Mouse (Mus musculus): ENCODE results near the gene Rack1. TPM values are rescaled to one million over a fixed set of nuclear protein-coding genes. Genes with fewer than 3 reads are reported as not detected.
A peak's percentile ranks its signal among the peaks of the same experiment; 100 is the strongest.
"Not testable (repeated sequence)": the region's sequence is repeated elsewhere in the genome, so short reads cannot be mapped to it uniquely, and the experiment has no call there.

Gene Rack1
- total RNA-seq, 2 experiments from 2014 or later, result 385 to 411 TPM

DNA sequence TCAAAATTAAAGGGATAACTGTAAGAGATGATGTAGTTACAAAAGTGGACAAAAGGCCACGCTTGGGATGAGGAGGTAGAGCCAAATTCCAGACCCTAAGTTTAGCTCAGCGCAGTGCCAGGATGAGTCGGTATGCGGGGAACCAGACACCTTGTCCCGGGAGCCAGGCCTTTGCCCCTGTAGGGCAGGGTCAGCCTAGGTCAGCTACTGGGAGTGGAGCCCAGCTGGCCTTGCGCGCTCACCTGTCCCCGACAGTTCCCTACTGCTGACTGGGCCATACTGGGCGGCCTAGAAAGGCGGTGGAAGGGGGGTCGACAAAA, 36.8 kb downstream of the Rack1 start:
- DNase-seq, result no peak
- intact Hi-C loops (cut with DNase I), result no loop called here

DNA sequence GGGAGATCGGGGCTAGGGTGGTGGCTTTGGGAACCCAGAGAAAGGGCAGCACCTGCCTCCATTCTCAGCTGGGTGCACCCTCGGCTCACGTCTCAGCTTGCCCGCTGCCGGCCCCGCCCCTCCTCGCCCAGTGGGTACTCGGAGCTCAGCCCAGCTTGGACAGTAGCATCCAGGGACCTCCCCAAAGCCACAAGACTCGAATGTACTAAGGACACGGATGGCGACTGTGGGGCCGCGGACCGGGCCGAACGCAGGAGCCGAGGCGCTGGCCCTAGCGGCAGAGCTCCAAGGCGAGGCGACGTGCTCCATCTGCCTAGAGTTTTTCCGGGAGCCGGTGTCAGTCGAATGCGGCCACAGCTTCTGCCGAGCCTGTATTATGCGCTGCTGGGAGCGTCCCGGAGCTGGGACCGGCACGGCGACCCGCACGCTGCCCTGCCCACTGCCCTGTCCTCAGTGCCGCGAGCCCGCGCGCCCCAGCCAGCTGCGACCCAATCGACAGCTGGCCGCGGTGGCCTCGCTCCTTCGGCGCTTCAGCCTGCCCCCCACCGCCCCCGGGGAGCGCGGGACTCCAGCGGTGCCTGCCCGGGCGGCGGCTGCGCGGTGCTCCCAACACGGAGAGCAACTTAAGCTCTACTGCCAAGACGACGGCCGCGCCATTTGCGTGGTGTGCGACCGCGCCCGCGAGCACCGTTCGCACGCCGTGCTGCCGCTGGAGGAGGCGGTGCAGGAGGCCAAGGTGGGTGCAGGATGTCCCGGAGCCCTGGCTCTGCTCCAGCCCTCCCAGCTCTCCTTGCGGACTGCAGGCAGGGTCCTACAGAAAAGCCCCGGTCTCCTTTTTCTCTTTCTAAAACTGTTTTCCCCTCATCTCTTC, 37.4 kb downstream of the Rack1 start:
- intact Hi-C loops (cut with DNase I), result no loop called here
- DNase-seq, result peak; percentile 72 to 76

DNA sequence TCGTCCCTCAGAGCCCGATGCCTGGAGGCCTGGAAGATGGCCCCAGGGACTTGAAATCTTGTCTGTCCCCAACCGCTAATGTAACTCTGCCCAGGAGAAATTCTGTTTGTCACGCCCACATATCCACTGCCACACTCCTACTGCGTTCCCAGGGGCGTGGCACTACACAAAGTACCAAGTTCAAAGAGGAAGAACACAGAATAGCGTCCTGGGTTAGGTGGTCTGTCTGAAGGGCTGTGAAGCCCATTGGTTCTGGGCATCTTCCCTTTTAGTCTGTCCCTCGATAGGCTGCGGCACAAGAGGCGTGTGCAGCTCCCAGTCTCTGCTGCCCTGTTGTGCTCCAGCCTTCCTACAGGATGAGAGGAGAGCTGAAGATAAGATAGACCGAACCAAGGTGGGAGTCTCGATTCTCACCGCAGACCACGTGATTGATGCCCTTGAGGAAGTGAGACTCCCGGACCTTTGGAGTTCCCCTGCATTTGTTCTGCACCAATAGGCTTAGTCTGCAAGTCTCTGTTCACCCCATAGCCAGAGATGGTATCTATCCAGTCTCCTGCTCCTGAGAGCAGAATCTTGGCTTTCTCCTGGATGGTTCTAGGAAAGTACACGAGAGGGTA, 38.2 kb downstream of the Rack1 start:
- no peak for DNase-seq
- intact Hi-C loops (cut with DNase I), result no loop called here

DNA sequence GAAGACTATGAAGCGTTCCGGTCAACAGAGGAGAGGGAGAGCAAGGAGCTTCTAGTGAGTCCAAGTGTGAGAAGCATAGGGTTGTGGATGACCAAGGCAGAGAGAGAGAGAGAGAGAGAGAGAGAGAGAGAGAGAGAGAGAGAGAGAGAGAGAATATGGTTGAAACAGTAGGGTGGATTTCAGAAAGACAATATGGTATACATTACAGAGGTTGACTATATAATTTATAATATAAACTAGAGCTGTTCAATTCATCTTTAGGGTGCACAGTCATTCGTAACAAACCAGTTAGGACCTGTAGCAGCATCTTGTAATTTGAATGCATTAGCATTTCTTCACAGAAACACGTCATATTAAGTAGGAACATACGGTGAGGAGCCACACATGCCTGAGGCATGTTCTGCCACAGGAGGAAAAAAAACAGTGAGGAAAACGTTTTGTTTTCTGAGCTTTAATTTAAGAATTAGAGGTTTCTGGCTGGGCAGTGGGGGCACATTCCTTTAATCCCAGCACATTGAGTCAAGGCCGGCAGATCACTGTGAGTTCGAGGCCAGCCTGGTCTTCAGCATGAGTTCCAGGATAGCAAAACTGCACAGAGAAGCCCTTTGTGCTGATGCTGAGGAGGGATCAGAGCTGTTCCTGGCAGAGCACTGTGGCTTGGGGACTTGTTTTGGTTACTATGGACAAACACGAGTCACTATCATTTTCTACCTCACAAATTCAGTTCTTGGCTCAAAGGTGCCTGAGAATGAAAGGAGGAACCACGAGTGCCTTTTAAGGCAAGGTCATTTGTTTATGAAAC, 38.9 kb downstream of the Rack1 start:
- no peak for DNase-seq
- intact Hi-C loops (cut with DNase I), result no loop called here

DNA sequence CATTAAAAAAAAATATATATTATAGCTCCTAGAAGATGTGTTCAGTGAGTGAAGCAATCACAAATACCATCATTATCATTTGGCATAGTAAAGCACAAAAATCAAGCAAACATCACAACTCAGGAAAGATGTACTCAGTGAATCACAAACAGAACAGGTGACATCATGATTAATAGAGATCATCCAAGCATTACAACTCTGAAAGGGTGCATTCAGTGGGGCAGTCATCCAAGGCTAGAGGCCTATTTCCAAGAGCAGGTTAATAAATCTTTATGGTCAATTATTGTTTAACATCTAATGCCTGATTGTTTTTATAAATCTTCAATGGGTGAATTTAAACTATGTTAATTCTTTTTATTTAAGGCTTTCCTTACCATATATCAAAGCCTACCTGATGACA, 40.7 kb downstream of the Rack1 start:
- DNase-seq, result no peak
- intact Hi-C loops (cut with DNase I), result no loop called here

DNA sequence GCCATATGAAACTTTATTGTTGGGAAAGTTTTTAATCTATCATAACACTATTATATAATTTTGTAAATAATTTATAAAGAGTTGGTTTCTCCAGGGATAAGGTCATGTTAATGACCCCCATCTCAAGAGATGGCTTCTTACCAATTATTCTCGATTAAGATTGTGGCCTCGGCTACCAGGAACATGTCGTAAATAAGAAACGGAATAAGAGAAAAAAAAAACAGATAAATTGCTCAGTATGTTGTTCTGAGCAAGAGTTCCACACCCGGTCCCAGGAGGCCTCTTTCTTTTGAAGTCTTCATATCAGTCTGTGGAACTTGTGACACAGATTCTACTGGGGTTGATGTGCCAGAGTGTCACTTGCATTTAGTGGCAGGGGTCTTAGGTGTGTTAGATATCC, 41.1 kb downstream of the Rack1 start:
- intact Hi-C loops (cut with DNase I), result no loop called here
- no peak for DNase-seq

DNA sequence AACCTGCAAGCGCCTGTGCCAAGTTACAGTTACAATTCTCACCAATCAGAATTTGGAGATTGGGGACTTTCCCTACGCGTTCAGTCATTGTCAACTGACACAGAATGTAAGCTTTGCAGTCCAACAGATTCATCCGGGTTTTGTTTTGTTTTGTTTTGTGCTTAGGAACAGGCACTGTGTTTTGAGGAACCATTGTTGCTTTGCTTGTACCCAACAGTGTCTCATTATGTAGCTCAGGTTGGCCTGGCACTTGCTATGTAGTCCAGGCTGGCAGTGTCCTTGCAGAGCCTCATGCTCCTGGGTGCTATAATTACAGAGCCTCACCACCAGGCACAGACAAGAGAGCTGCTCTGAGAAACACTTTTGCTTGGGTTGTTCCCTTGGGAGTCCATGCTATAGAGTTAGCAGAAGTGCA, 42.3 kb downstream of the Rack1 start:
- DNase-seq, result no peak
- intact Hi-C loops (cut with DNase I), result no loop called here

DNA sequence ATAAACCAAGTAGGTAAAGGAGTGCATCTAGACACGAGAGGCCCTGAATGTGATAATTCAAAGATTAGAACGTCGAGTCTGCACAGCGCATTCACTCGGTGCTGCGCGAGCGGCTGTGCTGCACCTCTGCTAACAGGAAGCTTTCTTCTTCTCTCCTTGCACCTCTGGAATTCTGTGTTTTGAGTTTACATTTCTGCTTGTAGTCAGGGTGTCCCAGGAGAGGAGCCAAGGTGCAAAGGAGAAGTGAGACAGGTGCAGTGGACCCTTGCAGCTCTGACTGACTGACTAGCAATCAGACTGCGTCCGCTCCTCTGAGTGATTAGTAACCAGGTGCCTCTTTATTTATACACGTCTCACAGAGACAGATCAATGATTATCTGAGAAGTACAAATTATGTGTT, 43.1 kb downstream of the Rack1 start:
- DNase-seq, result no peak
- intact Hi-C loops (cut with DNase I), result no loop called here

DNA sequence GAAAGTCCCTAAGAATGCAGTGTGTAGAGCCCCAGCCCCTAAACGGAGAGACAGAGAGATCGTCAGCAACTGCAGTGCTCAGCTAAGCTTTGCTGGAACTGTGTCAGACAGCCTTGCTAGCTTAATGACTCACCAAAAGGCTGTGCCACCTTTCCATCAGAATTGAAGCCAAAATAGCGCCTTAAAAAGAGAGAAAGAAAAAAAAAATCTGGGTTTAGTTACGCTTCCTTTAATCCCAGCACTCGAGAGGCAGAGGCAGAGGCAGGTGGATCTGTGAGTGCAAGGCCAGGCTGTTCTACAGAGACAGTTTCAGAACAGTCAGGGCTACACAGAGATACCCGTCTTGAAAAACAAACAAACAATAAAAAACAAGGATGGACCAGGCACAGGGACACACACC, 44.2 kb downstream of the Rack1 start:
- DNase-seq, result no peak
- intact Hi-C loops (cut with DNase I), result no loop called here

DNA sequence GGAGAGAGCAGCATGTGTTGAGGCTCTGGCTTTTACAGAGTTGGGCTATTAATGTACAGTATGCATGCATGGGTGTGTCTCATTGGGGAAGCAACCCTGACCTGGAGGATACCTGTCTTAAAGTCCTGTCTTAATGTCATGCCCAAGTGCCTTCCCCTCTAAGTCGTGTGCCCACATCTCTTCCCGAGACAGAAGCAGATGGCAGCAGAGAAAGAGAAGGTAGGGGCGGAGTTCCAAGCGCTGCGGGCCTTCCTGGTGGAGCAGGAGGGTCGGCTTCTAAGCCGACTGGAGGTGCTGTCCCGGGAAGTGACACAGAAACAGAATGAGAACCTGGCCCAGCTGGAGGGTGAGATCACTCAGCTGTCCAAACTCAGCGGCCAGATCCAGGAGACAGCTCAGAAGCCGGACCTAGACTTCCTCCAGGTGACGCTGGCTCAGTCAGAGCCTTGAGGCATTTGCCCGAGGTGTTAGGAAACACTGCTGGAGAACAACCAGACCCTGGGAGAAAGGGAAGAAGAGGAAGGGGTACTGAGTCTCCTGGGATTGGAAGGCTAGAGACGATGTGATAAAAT, 45.2 kb downstream of the Rack1 start:
- intact Hi-C loops (cut with DNase I), result no loop called here

DNA sequence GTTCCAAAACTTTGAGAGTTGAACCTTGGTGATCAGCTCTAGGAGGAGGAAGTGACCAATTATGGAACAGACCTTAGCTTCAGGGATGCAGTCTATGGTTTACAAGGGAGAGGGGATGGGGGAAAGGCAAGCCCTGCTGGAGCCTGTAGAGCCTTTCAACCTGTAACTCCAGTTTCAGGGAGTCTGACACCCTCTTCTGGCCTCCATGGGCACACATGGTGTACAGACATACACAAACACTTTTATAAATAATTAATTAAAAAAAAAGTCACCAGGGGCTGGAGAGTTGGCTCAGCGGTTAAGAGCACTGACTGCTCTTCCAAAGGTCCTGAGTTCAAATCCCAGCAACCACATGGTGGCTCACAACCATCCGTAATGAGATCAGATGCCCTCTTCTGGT, 46.2 kb downstream of the Rack1 start:
- intact Hi-C loops (cut with DNase I); DNase-seq: not testable (repeated sequence)

More for the DNA sequence above, 45.2 kb downstream of the Rack1 start:
- no peak for DNase-seq

DNA sequence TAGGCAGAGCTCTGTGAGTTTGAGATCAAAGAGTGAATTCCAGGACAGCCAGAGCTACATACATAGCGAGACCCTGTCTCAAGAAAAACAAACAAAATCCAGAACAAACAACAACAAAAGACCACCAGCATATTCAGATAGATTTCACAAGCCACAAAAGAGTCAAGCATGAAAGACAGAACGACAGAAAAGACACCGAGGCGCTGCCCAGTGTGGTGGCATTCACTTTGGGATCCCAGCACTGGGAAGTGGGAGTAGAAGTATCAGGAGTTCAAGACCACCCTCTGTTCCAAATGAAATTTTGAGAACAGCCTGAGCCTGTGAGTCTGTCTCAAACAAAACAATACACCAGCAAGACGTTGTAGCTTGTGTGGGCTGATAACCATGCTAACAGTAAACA, 46.7 kb downstream of the Rack1 start:
- no peak for DNase-seq
- intact Hi-C loops (cut with DNase I), result no loop called here

DNA sequence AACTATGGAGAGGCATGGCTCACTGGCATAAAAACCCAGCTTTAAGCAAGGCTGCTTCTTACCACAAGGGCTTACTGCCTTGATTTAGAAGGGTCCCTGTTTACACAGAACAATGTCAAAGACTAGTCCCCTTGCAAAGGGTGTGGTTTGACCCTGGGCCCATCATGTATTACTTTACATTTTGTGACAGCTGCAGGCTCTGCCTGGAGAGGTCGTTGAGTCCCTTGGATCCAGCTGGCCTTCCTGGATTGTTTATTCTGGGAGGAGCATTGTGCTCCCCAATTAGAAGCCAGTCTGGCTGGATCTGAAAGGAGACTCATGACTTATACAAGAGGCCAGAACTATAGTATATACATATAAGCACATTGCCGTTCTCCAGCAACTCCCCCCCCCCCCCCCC, 50.1 kb downstream of the Rack1 start:
- intact Hi-C loops (cut with DNase I), result no loop called here
- DNase-seq, result no peak

DNA sequence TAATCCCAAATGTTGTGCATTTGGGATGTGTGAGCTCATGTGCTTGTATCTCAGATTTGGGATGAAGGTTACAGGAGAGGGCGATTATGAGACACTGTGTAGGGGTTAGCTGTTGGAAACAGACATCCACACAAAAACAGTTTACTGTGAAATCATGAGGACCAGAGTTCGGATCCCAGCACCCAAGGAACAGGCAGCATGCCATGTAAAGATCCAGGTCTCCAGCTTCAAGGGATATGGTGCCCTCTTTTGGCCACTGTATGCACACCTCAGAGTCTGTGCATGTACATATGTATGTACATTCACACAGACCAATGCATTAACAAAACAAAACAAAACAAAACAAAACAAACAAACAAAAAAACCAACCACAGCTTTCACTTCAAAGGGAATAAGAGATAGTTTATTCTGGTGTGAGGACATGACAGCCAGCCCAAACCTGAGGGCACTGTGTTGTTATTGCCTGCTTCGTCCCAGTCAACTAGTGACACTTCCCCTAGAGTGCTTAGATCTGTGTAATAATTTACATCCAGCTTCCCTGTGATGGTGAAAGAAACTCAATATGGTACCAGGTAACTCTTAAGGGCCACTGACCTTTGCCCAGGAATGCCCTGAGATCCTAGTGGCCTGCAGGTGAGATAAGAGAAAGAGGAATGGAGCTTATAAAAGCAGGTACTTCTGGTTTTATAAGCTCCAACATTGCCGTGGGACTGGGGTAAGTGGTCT, 51.3 kb downstream of the Rack1 start:
- intact Hi-C loops (cut with DNase I), result no loop called here

DNA sequence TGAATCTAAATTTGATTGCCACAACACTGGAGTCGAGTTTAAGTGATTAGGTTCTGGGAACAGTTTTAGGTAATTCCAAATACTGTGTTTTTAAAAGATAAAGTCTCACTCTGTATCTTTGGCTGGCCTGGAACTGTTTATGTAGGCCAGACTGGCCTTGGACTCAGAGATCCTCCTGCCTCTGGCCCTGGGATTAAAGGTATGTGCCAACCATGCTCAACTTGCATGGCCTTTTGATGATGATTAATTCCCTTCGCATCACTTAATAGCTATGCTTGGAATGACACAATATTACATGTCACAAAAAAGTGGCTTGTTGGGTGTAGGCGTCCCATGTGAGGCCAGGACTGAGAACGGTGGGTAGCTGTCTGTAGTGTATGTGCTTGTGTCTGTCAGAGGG, 52.1 kb downstream of the Rack1 start:
- intact Hi-C loops (cut with DNase I), result no loop called here
- no peak for DNase-seq

More for the DNA sequence above, 51.3 kb downstream of the Rack1 start:
- DNase-seq, result no peak

DNA sequence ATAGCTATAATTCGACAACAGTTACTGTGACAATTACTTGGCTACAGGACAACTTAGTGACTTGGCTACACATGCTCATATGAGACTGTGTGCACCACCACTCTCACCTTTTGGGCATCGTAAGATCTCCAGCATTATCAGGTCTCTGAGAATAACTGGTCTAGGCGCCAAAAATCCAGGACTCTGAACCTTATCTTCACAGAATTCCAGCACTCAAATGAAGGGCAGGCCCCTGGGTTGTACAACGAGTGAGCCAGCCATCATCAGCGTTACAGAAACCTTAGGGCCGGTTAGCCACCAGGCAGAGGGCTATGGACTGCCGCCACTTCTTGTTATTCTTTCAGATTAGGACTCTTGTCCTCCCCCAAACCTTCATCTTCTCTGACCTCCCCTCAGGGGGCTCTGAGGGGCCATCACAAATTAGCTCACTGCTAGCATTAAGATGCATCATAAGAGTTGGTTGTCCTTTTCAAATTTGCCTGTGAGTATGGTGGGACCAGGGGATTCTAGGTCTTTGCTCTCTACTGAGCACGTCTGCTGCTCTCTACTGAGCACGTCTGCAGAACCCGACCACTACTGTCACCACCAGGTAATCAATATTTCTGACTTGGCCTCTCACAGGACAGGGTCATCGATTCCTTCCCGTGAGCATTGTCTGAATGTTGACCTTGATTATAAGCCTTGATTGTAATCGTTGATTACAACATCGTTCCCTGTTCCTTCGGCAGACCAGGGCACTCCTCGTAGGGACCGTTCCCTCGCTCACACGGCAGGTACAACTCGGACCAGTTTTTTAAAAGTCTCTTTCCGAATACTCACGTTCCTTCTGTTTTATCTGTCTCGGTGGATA, 52.7 kb downstream of the Rack1 start:
- DNase-seq, result no peak
- intact Hi-C loops (cut with DNase I), result loop anchor here (1.0 kb wide), 1 partner anchor 19 kb away; no protein-coding TSS in a partner anchor

DNA sequence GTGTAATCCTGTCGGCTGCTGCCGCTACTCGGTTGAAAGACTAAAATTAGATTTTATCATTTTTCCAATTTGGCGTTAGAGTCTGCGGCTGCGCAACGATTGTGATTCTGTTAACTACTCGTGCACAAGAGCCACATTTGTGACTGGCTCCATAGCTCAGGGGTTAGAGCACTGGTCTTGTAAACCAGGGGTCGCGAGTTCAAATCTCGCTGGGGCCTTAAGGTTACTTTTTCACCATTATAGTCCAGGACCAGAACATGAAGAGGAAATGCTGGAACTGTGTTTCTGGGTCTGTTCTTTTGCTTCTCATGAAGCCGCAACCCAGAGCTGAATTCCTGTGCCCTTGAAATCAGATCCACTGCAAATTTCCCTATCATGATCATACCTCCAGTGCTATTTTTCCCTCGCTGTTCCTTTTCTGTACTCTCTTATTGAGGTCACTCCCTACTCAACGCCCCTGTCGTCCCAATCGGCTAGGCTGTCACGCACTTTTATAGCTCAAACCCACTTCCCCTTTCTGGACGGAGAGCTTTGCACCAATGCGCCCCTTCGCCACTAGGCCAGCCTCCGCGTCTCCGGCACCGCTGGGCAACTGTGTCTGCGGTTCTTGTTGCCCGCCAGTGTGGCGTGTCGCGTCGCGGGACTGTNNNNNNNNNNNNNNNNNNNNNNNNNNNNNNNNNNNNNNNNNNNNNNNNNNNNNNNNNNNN, 53.5 kb downstream of the Rack1 start:
- intact Hi-C loops (cut with DNase I), result loop anchor here (1.0 kb wide), 1 partner anchor 19 kb away; no protein-coding TSS in a partner anchor
- peak; percentile 94 to 97 for DNase-seq

Measured in heart, postnatal 36 days (tissue).